Mouse (Mus musculus) ES-E14 (cell line): ENCODE measurements at regions not wholly inside any gene's neighbourhood (a gene's known extent, or its start where the extent isn't known, plus 50 kb on each side); places are given as distances from the start of the nearest gene placed in this dataset.

Source experiments
- CHD2 ChIP-seq: IDR thresholded peaks from 2 replicates; pipeline ENCODE4 v1.6.1; 2014; ENCODE audit warnings: mild to moderate bottlenecking, low read depth, low read length, inconsistent platforms
- HCFC1 ChIP-seq: IDR thresholded peaks from 2 replicates; pipeline ENCODE4 v1.6.1; 2012; ENCODE audit warnings: low read length, inconsistent platforms, borderline replicate concordance; ENCODE audit not compliant: insufficient read depth
- ZC3H11A ChIP-seq: IDR thresholded peaks from 2 replicates; pipeline ENCODE4 v1.6.1; 2012; ENCODE audit warnings: low read depth, mild to moderate bottlenecking, inconsistent platforms, low read length, borderline replicate concordance

DNA sequence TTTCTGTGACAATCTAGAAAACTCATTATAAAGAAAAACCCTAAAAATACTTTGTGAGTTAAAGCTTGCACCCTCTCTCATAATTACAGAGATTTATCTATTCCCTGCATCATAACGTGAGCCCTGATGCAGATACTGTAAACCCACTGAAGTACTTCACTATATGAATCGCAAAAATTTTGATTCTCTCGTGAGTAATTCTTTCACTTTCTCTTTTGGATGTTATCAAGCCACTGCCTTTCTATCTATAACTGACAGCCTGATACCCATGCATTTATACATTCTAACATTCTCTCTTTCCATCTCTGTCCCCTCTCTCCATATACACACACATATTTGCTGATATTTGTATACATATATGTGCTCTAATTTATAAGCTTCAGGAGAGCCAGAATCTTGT lies 264.1 kb upstream of the Gm765 start:
- TF ChIP-seq CHD2: no peak
- TF ChIP-seq ZC3H11A: no peak
- no peak for TF ChIP-seq HCFC1
